Mouse (Mus musculus) spleen, postnatal 14 days (tissue): ENCODE measurements around the gene Pcx.
A peak's percentile ranks its signal among the peaks of the same experiment; 100 is the strongest.

ENCODE experiments used
- DNase-seq, 2 experiments: peaks; one replicate each; pipeline ENCODE4 v3.0.0; 2021 to 2022; ENCODE audit warnings: low spot score in 2 of 2

The Pcx gene

DNA sequence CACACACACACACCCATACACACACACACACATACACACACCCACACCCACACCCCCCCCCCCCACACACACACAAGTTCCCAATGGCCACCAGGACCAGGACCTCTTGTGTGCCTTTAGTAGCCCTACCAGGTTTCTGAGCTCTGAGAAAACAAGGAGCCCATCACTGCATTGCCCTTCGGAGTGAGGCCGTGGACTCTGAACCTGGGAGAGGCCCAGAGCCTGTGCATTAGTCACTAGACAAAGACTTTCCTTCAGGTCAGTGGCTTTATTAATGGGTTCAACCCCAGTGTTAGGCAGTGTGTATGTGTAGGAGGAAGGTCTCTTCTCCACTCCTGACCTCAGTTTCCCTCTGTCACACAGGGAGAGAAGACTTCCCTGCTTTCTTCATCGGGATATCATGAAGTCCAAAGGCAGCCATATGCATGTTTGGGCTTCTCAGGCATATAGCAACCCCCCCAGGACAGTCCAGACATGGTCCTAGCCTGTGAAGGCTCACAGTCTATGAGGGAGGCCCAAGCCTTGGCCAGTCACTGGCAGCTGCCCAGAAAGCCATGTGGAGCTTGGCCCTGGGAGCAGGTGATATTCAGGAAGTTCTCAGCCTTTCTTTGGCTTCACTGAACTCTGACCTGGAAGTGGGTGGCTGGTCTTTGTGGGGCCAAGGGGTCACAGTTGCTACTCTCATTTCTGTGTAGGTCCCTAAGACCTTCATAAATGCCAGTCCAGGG is 13.6 kb upstream of the Pcx start:
- DNase-seq, result no peak

DNA sequence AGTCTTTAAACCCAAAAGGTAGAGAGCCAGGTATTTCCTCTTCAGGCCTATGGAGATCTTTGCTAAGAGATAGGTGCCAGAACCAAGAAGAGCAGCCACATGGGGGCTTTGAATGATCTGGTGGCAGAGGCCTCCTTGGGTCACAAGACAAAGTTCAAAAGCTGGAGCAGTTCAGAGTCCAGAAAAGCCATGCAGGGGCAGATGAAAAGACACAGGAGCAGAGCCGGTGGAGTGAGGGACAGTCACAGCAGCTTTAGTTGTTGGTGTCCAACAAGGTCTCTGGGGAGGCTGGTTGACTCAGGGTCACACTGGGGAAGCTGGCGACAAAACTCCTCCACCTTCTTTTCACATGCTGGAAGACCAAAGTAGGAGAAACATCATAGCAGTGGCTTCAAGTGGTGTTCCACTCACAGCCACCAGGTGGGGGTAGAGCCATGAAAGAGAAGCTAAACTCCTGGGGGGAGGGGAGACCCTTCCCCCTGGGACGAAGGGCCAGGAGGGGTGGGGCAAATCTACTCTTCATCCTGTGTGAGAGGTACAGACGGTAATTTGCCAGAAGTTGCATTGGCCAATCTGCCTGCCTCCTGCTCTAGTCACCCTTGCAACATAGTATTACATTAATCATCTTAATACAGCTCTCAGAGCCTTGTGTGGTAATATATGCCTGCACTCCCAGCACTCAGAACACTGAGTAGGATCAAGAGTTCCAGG is 12.9 kb upstream of the Pcx start:
- DNase-seq, result peak; percentile 30 to 54

DNA sequence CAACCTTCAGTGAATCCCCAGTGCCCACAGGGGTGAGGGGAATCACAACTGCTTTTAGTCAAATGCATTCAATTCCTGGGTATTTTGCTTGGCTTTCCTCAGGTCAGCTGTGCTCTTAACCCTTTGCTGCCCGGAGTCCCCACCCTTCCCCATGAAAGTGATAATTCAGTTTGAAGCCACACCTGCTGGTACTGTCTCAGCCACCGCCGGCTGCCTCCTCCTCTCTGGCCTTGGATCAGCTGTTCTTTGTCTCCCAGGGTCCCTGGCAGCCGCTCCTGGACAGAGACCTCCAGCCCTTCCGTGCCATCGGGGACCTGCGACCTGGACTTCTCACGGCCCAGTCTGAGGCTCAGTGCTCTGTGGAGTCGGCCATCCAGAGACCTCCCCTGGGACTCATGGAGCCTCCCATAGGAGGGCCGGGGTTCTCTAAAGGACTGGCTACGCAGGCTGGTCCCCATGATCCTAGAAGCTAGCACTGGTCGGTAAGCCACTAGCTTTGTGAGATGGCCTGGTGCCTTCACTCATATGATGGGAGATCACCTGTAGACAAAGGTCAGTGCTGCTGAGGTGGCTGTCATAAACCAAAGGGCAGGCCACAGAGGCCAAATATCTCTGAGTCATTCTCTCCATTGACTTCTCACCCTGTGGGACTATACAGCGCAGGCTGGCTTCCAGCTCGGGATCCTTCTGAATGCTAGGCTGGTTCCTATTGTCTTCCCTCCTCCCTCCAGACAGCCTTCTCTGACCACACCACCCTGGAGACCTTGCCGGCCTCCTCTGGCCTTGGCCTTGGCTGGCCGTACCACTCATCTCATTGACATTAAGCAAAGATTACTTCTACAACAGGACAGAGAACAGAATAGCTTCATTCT is 12.0 kb upstream of the Pcx start, which contains the start of gene 2010003K11Rik:
TSS of gene 2010003K11Rik (minus strand) at position 522 of the 872 bp plus-strand sequence.
- no peak for DNase-seq

DNA sequence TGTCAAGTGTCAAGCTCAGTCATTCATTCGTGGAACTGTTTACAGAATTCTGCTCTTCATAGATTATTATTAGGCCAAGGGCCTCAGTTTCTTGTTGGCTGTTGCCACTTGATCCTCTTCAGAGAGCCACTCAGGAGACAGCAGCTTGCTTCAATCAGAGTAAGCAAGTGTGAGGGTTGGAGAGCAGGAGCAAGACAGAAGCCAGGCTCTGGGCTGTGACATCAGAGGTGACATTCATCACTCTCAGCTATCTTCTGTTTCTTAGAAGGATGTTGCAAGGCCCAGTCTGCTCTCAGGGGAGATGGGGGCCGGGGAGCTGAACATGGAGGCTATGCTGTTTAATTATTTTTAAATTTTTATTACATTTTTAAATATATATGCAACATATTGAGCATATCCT is 7.6 kb upstream of the Pcx start:
- DNase-seq, result no peak

DNA sequence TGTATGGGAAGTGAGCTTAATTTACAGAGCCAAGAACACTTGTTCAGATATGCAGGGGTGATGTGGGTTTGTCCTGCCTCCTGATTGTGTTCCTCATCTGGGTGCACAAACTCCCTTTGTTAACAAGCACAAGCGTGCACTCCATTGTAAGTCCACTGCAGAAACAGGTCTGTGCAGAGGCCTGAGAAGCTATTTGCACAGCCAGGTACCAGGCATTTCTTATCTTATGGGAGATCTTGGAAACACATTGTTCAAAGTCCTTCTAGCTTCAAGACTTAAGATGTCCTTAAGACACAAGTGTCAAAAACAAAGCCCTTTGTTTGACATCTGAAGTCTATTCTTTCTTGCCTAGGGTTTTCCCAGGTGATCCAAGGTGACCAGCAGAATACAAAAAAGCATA is 5.4 kb upstream of the Pcx start:
- DNase-seq, result no peak

DNA sequence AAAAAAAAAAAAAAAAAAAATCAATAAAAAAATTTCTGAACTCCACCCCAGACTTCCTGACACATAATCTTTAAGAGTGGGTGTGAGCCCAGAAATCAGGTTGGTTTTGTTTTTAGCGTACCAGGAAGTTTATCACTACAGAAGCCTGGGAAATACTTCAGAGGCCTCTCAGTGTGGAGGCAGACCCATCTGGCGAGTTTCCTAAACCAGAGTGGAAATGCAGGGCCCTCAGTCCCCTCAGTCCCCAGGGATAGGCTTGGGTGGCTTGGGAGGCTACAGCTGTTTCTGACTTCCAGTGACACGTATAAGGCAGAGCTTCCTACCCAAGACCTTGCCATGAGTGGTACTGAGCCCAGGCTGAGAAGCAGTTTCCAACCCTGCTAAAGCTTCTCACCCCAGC is 2.5 kb upstream of the Pcx start:
- no peak for DNase-seq

DNA sequence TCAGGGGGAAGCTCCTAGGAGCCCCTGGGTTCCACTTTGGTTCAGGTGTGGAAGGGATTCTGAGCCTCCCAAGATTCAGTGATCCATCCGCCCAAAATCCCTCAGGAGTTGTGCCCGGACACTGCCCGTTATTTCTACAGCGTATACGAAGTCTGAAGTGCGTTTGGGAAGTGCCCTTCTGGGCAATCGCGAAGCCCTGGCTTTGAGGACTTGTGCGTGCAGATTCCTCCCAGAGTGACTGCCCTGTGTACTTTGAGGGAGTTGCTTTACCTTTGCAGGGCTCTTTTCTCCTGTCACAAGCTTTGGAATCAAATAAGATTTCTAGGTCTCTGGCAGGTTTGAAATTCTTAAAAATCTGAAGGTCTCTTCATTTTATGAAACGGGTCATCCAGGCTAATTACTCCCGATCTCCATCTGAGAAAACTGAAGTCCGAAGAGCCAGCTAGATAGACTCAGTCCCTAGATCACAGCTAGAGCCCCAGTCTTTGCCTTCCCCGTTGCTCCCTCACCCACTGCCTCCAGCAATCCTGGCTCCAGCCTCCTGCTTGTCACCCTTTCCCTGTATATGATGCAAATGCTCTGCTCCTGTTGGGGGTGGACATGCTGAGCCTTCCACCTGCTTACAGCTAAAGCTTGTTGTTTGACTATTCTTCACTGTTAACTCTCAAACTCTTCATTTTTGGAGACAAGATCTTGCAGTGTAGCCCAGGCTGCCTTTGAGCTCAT is 1.0 kb downstream of the Pcx start:
- no peak for DNase-seq

DNA sequence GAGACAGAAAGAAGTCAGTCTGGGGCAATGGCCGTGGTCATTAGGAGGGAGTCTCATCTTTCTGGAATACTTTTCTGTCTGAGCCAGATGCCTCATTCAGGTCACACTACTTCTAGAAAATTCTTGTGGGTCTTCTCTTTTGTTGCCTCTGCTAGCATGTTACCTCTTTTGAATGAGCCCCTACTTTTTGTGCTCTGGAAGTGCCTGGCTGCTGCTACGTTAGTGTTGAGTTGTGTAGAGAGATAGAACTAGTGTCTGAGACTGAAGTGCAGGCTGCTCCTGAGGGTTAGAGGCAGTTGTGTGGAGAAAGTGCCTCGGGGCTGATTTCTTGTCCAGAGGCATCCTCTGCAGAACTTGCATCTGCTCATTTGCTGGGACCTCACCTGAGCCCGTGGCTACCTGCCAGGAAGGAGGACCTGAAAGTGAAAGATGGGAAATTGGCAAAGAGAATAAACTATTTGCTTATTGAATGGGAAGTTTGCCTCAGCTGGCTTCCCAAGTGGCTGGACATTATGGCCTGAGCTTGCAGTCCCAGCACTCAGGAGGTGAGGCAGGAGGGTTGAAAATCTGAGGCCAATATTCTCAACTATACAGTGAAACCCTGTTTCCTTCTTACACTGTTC is 3.1 kb downstream of the Pcx start:
- no peak for DNase-seq

DNA sequence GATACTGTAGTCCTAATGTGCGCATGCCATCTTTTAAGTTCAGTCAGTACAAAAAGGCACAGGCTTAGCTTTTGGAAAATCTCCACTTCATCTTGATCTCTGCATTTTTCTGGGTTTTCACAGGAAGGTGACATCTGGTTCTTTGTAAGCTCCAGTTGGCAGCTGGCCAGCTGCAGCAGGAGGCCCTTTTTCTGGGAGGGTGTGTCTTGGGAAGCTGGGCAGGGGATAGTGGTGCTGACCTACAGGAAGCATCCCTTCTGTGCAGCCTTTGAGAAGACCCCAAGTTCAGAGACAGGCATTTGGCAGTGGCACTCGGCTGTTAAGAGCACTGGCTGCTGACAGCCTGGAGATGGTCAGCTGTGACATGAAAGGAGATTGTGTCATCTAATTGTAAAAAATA is 5.5 kb downstream of the Pcx start:
- DNase-seq, result no peak

DNA sequence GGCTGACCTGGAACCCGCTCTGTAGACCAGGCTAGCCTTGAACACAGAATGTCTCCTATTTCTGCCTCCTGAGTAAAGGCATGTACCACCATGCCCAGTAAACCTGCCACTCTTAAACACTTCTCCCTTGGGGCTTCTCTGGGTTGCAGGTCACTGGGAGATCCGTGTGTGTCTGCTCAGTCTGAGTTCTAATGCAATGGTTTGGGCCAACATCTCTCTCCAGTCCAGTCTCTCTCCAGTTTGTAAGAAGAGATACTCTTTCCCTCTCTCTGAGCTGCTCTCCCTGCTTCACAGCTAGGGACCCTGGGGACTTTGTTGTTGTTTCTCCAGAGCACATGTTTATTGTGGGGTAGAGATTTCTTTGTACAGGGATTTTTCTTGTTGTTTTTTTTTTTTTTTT is 6.0 kb downstream of the Pcx start:
- no peak for DNase-seq

DNA sequence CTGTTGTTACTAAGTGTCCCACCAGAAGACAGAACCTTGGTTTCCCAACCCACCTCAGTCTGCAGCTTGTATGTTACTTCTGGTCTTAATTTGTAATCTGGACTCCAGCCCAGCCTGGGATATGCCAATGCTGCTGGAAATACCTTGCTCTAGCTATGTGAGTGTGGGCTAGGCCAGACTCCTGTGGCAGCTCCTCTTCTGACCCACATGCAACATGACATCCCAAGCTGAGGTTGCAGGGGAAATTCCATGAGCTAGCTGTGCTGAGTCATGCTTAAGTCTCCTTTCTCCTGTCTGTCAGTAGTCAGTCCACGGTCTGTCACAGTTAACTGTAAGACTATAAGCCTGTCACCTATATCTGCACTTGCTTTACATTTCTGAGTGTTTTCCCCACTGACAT is 7.2 kb downstream of the Pcx start:
- no peak for DNase-seq

DNA sequence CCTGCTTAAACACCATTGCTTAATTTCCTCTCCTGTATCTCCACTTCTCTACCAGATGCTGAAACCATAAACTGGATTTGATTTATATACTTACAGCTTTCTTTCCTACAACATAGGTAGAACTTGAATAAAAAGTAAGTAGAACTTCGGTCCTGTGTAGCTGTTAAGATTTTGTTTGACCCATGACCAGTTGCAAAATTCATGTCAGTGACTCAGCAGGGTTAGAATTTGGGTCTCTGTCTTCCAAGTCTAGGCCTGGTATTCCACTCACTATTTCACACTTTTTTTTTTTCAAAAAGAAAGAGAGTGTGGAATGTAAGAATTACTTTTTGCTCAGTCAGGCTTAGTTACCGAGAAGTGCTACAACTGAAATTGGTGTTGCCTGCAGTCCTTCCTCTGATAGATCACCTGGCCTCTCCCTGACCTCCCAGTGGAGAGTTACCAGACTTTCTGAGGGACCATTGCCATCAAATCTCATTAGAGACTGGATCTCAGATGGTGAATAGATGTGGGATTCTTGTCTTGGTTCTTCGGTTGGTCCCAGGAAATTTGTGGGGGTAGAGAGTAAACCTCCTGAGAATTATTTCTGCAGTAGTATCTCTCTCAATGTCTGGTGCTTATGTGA is 11.3 kb downstream of the Pcx start:
- no peak for DNase-seq

DNA sequence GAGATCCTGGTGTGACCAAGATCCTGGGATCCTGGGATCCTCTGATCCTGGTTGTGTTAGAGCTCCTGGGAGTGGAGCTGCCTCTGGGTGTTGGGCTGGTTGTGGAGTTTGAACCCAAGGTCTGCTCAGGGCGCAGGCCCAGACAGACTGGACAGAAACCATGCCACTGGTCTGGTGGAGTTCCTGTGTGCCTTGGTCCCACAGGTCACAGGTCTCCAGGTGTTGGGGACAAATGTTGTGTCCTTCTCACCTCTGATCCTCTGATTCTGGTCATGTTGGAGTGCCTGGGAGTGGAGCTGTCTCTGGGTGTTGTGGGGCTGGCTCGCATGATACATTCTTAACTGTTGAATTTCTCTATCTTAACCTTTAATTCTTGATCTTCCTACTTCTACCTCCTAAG is 24.4 kb downstream of the Pcx start:
- no peak for DNase-seq

DNA sequence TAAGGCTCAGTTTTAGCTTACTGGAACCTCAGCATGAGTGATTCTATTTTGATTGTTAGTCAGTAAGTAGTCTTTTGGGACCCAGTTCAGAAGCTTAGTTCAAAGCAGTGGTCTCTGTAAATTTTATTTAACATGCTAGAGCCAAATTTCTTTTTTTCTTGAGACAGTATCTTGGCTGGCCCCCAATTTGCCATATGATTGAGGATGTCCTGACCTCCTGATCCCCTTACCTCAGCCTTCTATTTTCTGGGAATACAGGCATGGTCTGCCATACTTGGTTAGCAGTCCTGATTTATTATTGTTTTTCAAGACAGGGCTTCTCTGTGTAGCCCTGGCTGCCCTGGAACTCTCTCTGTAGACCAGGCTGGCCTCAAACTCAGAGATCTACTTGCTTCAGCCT is 25.6 kb downstream of the Pcx start:
- no peak for DNase-seq

DNA sequence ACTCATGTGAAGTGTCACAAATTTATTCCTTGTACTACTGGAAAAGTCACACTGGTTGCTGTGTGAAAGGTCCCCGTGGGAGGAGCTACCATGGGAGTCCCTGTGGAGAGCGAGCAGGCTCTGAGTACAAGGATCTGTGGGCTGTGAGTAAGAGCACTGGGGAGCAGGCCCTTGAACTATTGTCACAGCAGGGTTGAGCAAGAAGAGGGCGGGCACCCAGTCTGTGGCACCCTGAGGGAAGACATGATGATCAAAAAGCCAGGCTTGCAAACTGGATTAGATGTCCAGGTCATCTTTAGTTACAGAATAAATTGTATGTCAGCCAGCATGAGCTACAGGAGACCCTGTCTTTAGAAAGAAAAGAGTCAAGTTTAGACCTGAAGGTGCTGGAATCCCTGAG is 26.3 kb downstream of the Pcx start:
- no peak for DNase-seq

DNA sequence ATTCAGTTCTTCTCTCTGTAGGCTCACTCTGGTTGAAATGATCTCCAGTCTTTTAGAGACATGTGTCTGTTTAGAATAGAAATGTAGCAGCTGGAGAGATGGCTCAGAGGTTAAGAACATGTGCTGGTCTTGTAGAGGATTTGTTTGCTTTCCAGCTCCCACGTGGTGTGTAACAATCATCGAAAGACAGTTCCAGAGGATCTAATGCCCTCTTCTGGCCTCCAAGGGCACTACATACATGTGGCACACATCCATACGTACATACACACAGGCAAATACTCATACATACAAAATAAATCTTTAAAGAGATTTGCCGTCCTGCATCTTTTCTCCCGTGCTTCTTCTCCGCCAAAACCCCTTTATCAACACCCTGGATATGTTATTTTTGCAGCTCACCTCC is 30.0 kb downstream of the Pcx start:
- no peak for DNase-seq

DNA sequence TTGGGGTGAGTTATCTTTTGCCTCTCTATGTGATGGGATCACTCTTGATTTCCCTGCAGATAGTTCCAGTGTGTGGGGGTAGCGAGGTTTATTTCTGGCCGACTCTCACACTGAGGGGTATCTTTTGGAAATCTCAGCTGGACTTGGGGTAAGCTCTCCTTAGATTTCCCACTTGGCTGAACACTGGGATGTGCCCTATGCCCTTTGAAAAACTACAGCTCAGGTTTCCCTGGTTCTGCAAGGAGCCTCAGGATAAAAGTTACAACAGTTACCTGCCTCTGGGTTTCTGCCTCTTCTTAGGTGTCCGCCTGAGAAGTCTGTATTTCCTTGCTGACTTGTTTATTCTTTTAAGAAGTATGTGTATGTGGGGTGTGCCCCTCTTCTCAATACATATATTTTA is 30.7 kb downstream of the Pcx start:
- DNase-seq, result no peak

DNA sequence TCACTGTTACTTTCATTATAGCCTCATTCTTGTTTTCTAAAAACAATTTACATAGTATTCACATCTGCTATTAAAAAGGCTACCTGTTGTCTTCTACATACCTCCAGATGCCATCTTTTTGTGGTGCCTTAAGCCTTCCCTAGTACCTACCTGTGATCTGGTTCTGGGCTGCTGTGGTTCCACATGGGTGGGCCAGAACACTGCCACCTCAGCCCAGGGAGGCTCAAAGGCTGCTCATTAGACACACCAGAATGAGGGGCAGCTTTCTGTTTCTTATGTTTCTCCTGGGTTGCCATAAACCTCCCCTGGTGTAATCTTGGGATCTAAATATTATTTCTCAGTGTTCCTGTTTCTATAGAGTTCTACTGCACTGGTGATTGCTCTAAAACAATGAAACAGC is 31.8 kb downstream of the Pcx start:
- no peak for DNase-seq

DNA sequence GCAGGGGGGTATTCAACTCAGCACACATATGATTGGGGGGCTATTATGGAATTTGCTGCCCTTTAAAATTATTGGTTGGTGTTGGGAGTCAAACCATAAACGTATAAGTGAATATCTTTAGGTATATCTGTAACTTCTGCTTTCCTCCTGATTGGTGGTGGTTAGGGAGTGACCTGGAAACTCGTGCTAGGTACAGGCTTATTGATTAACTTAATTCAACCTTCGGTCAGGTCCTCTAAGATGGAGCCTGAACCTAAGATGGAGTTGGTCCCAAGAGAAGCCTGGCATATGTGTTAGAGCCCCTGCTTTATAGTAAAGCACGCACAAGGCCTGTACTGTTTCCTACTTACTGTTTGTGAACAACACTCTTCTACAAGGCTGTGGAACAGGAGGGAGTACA is 34.8 kb downstream of the Pcx start:
- DNase-seq, result no peak

DNA sequence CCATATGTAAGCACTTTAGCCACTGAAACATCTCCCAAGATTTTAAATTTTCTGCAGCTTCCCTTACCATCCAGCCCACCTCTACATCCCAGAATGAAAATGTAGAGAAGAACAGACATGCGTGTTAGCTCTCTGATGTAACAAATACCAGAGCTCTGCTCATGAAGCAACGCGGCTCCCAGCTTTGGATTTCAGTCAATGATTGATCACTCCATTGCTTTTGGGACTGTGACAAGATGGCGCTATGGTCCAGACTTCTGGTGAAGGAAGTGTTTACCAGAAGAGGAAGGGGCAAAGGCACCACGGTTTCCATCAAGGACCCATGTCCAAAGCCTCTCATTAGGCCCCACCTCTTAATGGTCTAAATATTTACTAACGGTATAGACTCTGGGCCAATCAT is 35.6 kb downstream of the Pcx start:
- DNase-seq, result no peak

DNA sequence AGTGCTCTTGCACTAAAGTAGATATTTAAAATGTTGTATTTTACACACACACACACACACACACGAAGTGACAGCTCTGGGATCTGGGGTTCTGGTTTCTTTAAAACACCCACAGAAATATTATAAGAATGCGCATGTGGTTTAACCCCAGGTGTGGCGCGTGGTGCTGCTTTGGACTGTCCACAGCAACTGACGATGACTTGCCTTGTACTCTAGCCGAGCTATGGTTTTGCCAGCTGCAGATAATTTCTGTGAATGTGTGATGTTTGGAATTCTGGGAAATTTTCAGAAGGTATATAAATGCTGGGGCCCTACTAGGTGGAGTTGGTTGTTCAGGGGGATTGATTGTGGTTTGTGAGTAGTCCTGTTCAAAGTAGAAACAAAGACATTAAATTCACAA is 37.5 kb downstream of the Pcx start:
- no peak for DNase-seq
